Mouse (Mus musculus) Muller cell, postnatal 12 days (primary cell): ENCODE data around the gene Anxa11.
"Not testable (repeated sequence)": the region's sequence is repeated elsewhere in the genome, so short reads cannot be mapped to it uniquely, and the experiment has no call there.

Experiments used
- DNase-seq: peaks from one replicate; pipeline ENCODE4 v3.0.0-alpha.2; 2015; ENCODE audit errors: inconsistent ontology term

Gene Anxa11

DNA sequence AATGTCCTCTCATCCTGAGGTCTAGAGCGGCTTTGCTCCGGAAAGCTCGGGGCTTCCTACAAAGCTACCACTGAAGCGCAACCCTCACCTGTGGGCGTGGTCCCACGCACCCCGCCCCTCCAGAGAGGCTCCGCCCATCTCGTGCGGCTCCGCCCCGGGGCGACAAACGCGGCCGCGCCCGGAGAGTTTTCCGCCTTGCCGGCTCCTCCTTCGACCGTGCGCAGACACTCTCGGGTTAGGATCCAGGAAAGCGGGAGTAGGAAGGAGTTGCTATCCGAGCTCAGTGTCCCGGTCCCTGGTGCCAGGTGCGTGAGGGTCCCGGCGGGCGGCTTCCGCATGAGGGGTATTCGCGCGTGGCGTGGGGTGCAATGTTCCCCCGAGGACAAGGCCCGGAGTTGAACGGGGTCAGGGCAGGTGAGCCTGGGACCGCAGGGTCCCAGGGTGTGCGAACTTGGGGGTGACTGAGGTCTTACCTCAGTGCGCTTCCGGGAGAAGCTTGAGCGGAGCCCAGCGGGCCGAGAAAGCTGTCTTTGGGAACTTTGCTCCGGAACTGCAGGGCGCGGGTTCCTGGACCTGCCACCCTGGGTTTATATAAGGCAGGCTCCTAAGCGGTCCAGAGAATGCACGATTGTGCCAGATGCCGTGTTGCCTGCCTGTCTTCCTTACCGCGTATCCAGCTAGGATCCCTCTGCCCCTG lies at the start of gene Anxa11:
Gene Anxa11, plus strand, starts transcription at position 166 of the 697 bp plus-strand sequence.
- DNase-seq = peak; percentile 84

DNA sequence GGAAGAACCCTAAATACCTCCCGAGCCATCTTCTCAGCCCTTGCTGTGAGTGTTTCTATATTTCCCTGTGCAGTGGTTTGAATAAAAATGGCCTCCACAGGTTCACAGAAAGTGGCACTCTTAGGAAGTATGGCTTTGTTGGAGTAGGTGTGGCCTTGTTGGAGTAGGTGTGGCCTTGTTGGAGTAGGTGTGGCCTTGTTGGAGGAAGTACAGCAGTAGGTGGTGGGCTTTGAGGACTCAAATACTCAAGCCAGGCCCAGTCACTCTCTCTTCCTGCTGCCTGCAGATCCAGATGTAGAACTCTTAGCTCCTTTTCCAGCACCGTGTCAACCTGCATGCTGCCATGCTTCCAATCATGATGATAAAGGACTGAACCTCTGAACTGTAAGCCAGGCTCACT lies 47.6 kb upstream of the Anxa11 start:
- DNase-seq = no peak

DNA sequence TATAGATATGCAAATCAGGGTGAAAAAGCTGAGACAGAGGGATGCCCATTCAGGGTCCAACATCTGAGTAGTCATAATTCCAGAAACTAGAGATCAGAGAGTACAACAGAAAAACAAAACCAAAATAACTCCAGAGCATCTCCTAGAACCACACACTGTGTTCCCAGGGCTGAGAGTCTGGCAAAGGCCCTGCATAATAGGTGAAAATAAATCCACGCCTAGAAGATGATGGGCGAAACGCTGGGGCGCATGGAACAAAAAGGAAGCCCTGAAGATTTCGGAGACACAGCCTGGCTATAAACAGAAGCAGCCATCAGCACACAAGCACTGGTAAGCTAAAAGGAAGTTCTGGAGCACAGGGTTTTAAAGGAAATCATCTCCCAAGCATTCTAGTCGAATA lies 46.9 kb upstream of the Anxa11 start:
- DNase-seq = no peak

DNA sequence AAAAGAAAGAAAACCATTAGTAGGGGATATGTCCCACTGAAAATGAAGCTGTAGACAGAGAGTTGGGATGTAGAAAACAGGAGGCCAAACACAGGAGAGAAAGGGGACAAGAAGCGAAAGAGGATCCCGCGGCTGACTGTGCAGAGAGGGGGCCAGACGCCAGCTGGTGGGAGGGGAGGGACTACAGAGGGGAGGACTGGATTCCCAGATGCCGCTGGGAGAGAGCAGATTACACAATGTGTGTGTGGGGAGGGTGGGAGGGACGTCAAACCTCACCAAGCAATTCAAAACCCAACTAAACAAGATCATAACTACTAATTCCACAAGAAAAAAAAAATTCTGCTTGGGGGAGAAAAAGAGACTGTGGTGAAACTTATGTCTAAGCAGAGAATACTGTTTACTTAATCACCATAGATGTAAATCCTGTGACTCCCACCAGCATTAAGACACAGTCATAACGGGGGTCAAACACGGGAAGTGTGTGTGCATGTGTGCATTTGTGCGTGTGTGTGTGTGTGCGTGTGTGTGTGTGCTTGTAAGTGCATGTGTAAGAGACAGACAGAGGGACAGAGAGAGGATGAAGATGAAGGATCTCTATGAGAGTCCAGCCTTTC lies 46.3 kb upstream of the Anxa11 start:
- DNase-seq = peak; percentile 73

DNA sequence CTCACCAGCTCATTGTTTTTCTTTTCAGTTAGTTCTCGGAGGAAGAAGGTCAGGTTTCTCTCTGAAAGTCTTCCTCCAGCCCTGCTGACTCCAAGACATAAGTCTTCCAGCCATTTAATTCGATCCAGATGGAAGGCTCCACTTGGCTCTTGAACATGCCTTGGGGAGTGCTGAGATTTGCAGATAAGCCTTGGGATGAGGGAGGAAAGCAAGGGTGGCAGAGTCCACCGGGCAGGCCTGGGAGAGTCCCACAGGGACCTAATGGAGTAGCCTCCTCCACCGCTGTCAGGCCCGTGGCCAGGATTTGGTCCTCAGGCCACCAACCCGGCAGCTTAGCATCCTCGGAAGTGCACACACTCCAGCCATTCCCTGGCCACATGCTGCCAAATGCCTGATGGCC lies 45.3 kb upstream of the Anxa11 start:
- no peak for DNase-seq

DNA sequence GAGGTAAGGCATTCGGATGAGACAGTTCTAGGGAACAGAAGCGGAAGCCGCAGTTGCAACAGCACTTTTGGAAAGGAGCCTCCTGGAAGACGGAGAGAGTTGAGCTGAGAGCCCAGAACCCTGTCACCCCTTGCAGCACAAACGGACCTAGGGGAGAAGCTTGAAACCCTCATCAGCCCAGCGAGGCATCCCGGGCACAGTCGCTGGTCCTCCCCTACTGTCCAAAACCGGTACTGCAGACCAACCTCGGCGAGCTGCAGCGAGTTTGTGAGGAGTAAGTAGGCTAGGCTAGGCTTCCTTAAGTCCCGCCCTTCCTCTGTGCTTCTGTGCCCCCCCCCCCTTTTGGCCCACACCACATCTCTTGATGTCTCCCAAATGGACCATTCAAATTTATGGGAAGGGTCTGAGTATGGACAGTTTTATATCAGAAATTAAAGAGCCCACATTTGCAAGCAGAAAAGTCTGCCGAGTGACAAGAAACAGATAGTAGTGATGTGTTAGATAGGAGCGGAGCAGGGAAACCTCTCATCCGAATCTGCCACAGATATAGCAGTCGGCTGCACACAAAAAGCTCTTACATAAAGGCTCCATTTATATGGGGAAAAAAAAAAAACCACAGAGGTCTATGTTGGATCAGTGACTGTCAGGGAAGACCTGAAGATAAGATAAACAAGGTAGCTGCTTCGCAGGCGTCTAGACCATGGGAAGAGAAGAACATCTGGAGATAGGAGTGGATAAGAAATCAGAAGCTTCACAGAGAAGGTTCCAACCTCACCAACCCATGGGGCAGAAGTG lies 41.6 kb upstream of the Anxa11 start:
- peak; percentile 83 for DNase-seq

DNA sequence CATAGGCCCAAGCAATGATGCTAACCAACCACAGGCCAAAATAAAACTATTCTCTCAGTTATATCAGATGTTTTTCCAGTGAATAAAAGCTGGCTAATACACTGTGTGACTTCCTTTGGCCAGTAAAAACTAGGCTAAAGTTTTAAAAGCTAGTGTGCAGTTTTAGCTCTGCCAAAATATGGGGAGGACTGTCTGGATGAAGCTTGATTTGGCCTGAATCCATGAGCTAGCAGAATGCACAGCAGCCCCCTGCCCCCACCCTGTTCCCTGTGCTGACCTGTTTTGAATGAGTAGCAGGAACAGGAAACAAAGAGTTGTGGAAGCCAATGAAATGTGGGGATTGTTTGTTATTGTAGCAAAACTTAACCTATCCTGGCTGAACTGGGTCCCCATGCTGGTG lies 39.4 kb upstream of the Anxa11 start:
- DNase-seq = peak; percentile 40

DNA sequence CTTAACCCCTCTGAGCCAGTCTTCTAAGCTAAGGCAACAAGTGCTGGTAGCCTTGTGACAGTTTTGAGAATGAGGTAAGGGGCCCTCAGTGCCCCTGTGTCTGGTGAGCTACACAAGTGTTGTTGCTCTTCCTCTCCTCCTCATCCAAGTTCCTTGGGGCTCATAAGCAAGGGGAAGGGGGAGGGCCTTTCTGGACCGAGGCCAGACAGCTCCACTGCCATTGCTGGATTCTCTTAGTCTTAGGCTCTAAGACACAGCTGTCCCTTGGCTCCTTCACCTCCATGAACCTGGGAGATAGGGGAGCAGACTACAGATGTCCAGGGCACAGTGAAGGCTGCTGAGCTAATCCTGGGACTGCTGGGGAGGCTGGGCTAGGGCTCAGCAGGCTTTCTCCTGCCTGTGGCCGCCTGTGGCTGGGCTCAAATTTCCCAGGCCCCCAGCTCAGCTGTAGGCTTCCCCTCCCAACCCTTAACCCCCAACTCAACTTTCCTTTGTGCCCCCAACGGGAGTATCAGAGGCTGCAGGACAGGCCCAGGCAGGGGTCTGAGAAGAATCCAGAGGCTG lies 38.6 kb upstream of the Anxa11 start:
- DNase-seq = no peak

DNA sequence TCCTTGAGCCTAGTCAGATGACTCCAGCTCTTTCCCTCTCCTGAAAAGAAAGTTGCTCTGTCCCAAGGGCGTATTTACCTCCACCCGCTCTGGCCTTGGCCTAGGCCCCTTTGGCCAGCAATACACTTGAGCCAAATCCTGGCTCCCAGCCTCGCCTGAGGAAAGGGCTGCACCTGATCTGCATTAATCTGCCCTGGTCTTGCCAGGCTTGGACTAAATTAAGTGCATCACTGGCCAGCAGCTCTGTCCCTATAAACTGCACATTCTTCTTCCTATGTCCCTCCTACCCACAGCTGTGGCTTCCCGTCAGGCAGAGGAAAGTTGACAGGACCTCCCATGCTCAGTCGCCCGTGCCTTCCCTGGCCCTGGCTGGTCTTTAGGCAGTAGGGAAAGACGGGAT lies 36.1 kb upstream of the Anxa11 start:
- peak; percentile 56 for DNase-seq

DNA sequence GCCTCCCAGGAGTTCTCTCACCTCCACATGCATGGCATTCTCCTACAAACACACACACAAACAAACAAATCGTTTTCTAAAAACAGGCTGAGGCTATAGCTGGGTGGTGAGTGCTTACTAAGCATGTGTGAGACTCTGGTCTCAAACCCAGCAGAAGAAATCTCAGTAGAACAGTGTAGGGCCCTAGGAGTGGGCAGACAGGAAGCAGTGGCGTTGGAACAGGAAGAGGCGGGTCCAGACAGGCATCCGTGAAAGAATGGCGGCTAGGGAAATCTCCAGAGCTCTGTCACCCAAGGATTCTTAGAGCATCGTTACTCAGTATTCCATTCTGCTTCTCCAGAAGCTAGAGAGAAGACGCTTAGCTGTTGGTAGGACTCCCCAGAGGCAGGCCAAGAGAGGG lies 35.4 kb upstream of the Anxa11 start:
- DNase-seq = no peak

DNA sequence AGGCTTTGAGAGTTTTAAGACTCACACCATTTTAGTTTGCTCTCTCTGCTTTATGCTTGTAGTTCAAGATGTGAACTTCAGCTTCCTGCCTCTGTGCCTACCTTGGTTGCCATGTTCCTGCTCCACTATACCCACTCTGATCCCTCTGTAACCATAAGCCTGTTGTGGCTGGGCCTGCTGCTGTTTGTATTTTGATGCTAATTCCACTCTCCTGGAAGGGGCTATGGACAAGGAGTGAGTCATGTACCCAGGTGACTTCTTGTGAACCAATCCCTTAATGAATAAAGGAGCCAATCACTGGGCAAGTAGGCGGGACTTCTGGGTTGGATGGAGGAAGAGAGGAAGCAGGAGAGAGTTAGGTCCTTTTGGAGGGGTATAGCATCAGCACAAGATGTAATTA lies 30.9 kb upstream of the Anxa11 start:
- DNase-seq = not testable (repeated sequence)

DNA sequence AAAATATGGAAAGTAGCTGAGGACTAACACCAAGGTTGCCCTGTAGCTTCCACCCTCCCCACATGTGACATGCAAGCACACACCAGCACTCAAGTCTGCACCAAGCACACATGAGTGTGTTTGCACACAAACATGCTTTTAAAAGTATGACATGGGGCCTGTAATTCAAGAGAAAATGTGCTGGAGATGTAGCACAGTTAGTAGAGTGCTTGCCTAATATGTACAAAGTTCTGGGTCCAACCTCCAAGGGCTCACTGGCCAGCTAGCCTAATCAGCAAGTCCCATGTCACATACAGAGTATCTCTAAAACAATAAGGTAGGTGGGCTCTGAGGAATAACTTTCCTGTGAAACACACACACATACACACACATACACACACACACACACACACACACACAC lies 27.8 kb upstream of the Anxa11 start:
- no peak for DNase-seq

DNA sequence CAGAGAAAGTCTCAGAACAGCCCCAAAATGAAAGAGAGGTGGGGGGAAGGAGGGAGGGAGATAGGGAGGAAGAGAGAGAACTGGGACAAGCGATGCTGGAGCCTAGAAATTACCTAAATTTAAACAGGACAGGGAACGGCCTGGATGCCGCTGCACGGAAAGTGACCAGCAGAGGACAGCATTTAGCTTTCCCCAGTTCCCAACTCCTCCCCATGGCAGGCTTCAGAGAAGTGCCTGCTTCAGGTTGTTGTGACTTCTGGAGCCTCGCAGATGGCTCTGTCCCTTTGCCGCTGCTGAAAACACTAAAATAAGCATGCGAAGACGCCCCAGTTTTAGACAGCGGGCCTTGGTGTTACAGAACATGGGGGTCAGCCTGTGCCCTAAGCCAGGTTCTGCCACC lies 25.5 kb upstream of the Anxa11 start:
- DNase-seq = peak; percentile 43

DNA sequence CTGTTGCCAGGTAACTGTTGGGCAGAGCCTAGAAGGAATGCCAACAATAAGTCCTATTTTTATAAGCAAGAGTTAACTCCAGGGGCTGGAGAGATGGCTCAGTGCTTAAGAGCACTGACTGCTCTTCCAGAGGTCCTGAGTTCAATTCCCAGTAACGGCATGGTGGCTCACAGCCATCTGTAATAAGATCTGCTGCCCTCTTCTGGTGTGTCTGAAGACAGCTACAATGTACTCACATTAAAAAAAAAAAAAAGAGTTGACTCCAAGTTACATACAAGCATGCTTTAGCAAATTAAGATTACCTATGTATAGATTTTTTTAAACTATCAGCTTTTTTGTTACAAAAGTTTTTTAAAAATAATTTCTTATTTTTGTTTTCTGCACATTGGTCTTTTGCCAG lies 19.4 kb upstream of the Anxa11 start:
- no peak for DNase-seq

DNA sequence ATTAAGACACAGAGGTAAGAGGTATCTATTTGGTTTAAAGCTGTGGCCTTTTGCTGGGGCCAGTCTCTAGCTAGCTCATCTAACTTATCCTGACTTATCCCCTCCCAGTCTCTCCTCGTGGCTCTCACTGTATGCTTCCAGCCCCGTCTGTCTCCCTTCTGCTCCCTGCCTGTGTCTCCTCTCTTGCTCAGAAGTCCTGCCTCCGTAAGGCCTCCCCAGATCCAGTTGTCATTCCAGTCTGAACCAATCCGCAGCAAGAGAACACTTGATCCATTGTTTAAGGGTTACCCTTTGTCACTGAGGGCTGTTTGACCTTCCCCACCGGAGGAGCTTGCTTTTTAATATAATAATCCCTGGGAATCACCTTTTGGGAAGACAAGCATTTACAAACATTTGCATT lies 17.0 kb upstream of the Anxa11 start:
- DNase-seq = no peak

DNA sequence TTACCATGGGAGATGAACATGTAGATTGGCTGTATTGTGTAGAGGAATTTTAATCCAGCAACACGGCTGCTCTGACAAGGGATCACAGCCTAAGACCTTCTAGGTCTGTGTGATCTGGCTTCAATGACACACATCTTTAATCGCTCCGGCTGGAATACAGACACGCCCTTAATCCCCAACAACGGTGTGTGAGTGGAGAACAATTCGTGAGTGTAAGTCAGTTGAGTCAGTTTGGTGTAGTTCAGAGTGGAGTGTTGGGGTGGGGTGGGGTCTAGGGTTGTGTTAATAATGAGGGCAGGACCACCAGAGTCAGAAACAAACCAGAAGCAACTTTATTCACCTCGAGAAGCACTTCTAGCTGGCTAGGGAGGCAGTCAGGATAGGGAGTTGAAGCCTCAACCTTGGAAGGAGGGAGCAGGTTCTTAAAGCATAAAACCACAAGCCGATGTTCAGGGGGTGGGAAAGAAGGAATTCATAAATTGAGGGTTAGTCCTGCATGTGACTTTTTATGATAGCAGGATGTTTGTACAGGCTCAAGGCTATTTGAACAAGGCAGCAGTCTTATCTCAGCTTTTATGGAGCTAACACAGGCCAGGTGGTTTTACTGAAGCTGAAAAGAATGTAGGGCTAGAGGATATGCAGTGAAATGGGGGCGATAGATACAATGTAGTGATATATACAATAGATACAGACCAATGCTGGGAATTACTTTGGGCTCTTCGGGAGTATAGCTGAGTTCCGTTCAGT lies 15.9 kb upstream of the Anxa11 start:
- DNase-seq = no peak

DNA sequence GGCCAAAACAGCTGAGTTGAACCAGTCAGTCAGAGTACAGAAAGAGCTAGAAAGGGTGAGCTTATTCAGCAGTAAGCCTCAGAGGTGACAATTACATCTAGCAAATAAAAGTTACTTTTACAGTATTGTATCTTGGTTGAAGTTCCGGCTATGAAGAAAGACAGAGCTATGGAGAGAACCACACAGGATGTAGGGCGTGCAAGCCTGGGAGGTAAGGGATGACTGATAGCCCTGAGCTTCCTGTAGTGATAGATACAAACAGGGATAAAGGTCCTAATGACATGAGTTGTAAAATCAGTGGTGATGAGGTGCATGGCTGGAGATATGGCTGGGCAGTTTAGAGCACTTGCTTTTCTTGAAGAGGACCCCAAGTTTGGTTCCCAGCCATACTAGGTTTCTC lies 15.1 kb upstream of the Anxa11 start:
- no peak for DNase-seq

DNA sequence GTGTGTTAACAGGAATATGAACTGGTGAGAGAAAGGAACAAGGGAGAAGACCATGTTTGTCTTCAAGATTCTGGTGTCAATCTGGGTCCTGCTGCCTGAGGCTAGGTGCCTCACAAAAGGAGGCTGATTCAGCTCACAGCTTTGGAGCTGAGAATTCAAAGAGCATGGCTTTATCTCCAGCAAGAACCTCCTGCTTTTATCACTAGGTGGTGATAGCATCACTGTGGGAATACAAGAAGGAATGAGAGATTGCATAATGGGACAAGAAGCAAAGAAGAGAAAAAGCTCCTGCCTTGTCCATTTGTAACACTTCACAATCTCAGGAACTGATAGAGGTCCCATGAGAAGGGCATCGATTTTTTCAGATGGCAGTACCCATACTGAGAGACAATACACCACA lies 10.6 kb upstream of the Anxa11 start:
- no peak for DNase-seq

DNA sequence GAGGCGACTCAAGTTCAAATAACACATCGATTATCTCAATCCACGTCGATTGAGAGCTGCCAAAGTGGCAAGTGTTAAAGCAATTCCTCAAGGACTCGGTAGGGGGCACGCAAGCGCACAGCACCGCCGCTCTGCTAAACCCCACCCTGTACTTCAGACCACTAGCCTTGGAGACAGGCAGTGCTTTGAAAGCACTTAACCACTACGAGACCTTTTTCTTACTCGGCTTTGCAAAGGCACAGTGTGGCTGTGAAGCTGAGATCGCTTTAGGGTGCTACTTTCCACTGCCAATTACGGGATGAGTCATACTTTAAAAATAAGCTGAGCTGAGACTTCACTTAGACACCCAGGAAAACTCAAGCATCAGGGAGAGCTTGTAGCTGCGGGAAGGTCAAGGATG lies 9.7 kb upstream of the Anxa11 start:
- DNase-seq = peak; percentile 65

DNA sequence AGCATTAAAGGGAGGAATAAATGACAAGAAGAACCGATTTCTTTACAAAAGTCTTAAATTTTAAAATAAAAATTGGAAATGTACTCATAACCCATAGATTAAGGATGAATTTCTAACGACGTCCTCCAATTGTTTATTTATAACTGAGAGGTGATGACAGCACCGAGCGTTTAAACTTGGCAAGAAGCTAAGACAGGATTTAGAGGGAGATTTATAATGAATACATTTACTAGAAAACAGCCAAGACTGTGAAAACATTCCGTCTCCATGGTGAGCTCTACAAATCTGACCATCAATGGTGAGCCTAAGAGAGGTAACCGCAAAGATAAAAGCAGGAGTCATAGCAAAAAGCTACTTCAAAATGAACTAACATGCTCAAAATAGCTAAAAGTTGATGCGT lies 3.5 kb upstream of the Anxa11 start:
- no peak for DNase-seq

DNA sequence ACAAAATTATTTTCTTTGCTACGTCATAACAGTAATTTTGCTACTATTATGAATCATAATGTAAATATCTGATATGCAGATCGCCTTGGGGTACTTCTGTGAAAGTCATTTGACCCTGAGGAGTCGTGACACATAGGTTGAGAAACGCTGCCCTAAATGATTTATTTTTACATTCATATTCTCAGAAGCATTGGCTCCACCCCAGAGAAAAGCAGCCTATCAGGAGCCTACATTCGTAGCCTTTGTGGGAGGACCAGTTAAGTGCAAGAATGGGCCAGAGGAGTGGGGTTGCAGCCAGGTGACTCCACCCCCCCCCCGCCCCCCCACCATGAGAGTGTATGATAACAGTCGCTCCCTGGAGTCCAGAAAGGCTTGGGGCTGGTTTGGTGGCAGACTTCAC lies 2.2 kb upstream of the Anxa11 start:
- DNase-seq = no peak

DNA sequence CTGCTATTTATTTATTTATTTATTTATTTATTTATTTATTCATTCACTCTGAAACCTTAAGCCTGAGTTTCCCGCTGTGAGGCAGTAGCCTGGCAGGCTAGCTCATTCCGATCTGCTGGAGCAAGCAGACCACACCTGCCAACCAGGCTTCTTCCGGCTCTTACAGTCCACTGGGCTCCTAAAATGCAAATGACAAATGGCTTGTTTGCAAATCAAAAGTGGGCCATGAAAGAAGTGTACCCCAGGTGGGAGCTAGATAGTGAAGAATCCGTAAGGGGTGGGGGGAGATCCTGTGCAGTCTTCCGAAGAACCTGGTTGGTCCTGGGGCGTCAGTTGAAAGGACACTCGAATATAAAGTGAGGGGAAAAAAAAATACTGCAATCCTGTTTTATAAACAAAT lies 995 bp upstream of the Anxa11 start:
- peak; percentile 28 for DNase-seq
